Mouse (Mus musculus) kidney, postnatal 14 days (tissue): Measurements from ENCODE around the gene Rexo1.
A peak's percentile ranks its signal among the peaks of the same experiment; 100 is the strongest.

Experiments used
- DNase-seq: peaks from one replicate; pipeline ENCODE4 v3.0.0; 2022; ENCODE audit warnings: mixed read lengths

Rexo1 gene

GRCm38 (mm10) chr10:80503599-80504220 is 57.6 kb downstream of the Rexo1 start:
- DNase-seq = no peak

- no peak for DNase-seq
Measured at GRCm38 (mm10) chr10:80502819-80503314, 58.5 kb downstream of the Rexo1 start.

- DNase-seq = no peak
Measured at GRCm38 (mm10) chr10:80502291-80502690, 59.1 kb downstream of the Rexo1 start.

- no peak for DNase-seq
Measured at GRCm38 (mm10) chr10:80496421-80496820, 64.9 kb downstream of the Rexo1 start.

GRCm38 (mm10) chr10:80495901-80496300 is 65.5 kb downstream of the Rexo1 start:
- DNase-seq = no peak

GRCm38 (mm10) chr10:80494732-80495131 is 66.6 kb downstream of the Rexo1 start, which contains the start of gene Onecut3:
Gene Onecut3, plus strand, starts transcription at chr10:80494835.
- DNase-seq = peak; percentile 64
